Mouse (Mus musculus) c-Kit-positive CD71-positive TER-119-positive erythroid progenitor cells, embryonic 14.5 days (primary cell): ENCODE measurements around the gene Grk2.
A peak's percentile ranks its signal among the peaks of the same experiment; 100 is the strongest.
"Not testable (repeated sequence)": the region's sequence is repeated elsewhere in the genome, so short reads cannot be mapped to it uniquely, and the experiment has no call there.

Experiments
- DNase-seq: peaks from one replicate; pipeline ENCODE4 v3.0.0-alpha.2; 2013; ENCODE audit warnings: low spot score

The Grk2 gene

GRCm38 (mm10) chr19:4268566-4269361 is 37.3 kb downstream of the Grk2 start, which contains the start of gene Ssh3:
Gene Ssh3, minus strand, starts transcription at chr19:4269180.
- peak; percentile 54 for DNase-seq

GRCm38 (mm10) chr19:4265956-4266355 is 40.1 kb downstream of the Grk2 start:
- no peak for DNase-seq

GRCm38 (mm10) chr19:4264171-4264780 is 41.7 kb downstream of the Grk2 start:
- no peak for DNase-seq

GRCm38 (mm10) chr19:4263702-4264101 is 42.3 kb downstream of the Grk2 start:
- no peak for DNase-seq

- no peak for DNase-seq
Observed at GRCm38 (mm10) chr19:4262756-4263155, 43.3 kb downstream of the Grk2 start.

GRCm38 (mm10) chr19:4261038-4261698 is 44.9 kb downstream of the Grk2 start:
- no peak for DNase-seq

- DNase-seq, result no peak
Observed at GRCm38 (mm10) chr19:4257897-4258252, 48.1 kb downstream of the Grk2 start.

GRCm38 (mm10) chr19:4257216-4257896 is 48.7 kb downstream of the Grk2 start:
- peak; percentile 94 for DNase-seq

GRCm38 (mm10) chr19:4255583-4256162 is 50.3 kb downstream of the Grk2 start:
- no peak for DNase-seq

- no peak for DNase-seq
Observed at GRCm38 (mm10) chr19:4254230-4254629, 51.8 kb downstream of the Grk2 start.

- DNase-seq, result not testable (repeated sequence)
Observed at GRCm38 (mm10) chr19:4248683-4249082, 57.3 kb downstream of the Grk2 start.

- DNase-seq, result no peak
Observed at GRCm38 (mm10) chr19:4247010-4247409, 59.0 kb downstream of the Grk2 start.

- DNase-seq, result no peak
Observed at GRCm38 (mm10) chr19:4244775-4245174, 61.2 kb downstream of the Grk2 start.

- no peak for DNase-seq
Observed at GRCm38 (mm10) chr19:4242416-4242815, 63.6 kb downstream of the Grk2 start.

GRCm38 (mm10) chr19:4240247-4240668 is 65.8 kb downstream of the Grk2 start:
- DNase-seq, result no peak
